Mouse (Mus musculus): ENCODE measurements around the gene Cnn1. TPM values are rescaled to one million over a fixed set of nuclear protein-coding genes. Genes with fewer than 3 reads are reported as not detected.

Cnn1 gene
- polyA plus RNA-seq (2021; fragmentation: Nextera tagmentation), result 0.40 and 0.72 TPM in 2 replicates
- long read RNA-seq, experiment 1, partial matches to known transcripts, result 0 of 2 reads
- long read RNA-seq, experiment 1, other reads (novel, unspliced or antisense), result 1 of 2 reads
- long read RNA-seq, experiment 2, partial matches to known transcripts, result 0 of 5 reads
- long read RNA-seq, experiment 2, other reads (novel, unspliced or antisense), result 0 of 5 reads

DNA sequence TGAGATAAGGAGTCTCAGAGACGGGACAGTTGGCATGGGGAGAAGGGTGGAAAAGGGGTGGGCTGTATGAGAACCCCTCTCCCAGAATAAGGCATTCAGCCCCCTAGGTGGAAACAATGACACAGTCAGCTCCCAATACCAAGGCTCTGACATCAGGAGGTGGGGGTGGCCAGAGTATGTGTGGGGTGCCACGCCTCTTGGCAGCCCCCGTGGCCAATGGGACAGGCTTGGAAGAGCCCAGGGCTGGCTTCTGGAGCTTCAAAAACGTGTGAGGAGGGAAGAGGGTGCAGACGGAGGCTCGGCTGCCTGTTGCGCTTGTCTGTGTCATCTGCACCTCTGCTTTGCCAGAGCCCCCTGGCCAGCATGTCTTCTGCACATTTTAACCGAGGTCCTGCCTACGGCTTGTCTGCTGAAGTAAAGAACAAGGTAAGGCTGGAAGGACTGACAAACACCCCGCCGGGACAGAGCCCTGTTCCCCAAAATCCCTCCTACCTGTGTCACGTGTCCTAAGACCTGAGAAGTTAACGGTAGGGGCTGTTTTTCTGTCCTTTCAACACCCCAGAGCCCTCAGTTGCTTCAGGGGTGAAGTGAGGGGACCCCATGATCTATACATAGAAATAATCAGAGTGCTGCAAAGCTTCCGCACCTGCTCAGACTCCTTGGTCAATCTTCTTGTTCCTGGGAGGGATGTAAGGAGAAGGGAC lies at the start of gene Cnn1:
TSS of gene Cnn1 (plus strand) at position 224 of the 704 bp plus-strand sequence.

DNA sequence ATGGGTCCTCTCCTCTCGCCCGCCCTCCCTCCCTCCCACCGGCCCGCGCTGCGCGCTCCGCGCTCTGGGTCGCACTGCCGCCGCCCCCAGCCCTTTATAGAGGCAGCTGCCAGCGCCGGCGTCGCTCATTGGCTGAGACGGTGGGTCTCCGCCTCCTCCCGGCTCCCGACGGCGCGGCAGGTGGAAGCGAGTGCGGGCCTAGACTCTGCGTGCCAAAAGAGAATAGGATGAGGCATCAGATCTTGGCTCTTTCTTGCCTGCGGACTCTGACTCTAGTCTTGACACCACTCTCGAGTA lies 47.1 kb upstream of the Cnn1 start, which contains the start of gene Elavl3:
TSS of gene Elavl3 (minus strand) at position 66 of the 297 bp plus-strand sequence.

DNA sequence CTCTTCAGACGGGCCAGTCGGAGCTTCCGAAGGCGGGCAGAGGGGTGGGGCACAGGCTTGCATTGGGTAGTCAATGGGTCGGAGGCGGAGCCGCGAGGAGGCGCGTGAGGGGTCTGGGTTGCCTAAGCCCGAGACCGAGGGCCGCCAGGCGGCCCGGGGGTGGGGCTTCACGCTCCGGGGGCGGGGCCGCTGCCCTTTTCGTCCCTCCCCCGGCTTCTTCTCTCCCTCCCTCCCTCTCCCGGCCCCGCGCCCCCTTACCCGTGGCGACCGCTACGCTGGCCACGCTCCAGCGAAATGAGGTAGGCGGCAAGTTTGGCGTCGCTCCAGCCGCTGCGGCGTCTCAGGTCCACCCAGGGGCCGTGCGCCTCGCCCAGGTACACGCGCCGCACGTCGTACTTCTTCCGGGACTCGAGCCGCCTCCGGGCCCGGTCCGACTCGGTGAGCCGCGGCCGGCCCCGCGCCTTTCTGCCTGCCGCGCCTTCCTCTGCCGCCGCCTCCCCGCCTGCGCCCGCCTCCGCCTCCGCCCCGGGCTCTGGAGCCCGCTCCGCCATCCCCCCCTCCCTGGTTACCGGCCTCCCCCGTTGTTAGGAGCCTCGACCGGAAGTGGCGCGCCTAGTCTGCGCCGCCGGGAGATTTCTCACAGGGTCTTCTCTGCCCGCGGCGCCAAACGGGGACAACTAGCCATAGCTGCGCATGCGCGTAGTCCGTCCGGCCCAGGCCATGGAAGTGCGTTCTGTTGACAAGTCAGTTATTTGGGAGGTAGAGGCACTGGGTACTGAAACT lies 28.0 kb upstream of the Cnn1 start, which contains the start of the genes Gm49318 and Zfp653:
TSS of gene Gm49318 (minus strand) at position 469 of the 783 bp plus-strand sequence.
TSS of gene Zfp653 (minus strand) at position 586 of the 783 bp plus-strand sequence.

DNA sequence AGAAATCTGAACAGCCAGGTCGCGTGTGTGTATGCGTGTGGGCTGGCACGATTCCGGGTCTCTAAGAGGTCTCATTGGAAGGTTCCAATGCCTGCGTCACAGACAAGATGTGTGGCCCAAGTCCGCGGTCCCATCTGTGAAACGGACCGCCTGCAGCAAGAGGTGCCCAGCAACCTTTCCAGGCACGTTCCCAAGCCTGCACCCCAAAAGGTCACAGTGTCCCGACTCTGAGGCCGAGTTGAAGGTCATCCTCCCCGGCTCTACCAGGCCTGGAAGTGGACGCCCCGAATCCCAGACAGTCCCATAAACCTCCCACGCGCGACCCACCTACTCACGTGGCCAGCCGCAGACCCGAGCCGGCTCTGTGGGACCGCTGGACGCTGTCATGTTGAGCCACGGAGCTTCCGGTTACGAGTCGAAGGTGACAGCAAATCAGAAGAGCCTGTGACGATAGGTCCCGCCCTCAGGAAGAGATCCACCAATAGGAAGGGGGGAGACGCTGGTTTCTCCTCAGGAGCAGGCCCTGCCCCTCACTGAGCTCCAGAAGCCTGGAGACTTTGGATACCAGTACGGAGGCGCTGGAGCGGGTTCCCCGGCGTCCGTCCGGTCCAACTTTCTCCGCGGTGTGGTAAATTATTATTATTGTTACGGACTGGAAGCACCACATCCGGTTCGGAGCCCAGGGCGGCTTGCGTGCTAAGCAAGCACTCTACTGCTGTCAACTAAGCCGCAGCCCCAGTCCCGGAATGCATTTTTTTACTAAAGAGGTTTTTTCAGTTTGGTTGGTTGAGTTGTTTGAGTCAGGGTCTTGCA lies 13.8 kb upstream of the Cnn1 start, which contains the start of gene Ecsit:
TSS of gene Ecsit (minus strand) at position 417 of the 813 bp plus-strand sequence.

DNA sequence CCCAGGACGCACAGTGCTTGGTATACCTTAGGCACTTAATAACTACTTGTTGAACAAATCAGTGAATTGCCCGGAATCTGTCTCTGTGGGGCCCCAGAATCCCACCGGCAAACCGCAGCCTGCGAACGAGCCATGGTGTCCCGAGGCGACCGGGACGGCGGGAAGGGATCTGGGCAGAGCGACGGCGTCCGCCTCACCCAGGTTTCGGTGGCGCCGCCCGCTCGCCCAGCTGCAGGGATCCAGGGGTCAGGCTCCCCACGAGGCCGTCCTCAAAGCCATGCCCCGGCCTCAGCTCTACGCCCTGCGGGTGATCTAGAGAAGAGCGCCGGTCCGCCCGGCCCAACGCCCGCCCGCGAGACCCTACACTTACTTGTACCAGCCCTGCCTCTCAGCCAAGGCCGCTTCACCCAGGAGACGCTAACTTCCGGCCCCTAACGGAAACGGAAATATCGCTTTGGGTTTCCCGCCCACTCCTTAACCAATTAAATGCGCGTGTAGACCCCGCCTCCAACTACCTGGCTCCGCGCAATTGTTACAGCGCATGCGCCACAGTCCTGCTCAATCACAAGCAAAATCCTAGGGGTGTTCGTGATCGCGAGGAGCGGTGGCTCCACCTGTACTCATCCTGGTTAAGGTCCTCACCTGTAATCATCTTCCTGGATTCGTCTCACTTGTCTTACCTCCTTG lies 17.9 kb downstream of the Cnn1 start, which contains the start of gene Elof1:
TSS of gene Elof1 (minus strand) at position 433 of the 687 bp plus-strand sequence.

DNA sequence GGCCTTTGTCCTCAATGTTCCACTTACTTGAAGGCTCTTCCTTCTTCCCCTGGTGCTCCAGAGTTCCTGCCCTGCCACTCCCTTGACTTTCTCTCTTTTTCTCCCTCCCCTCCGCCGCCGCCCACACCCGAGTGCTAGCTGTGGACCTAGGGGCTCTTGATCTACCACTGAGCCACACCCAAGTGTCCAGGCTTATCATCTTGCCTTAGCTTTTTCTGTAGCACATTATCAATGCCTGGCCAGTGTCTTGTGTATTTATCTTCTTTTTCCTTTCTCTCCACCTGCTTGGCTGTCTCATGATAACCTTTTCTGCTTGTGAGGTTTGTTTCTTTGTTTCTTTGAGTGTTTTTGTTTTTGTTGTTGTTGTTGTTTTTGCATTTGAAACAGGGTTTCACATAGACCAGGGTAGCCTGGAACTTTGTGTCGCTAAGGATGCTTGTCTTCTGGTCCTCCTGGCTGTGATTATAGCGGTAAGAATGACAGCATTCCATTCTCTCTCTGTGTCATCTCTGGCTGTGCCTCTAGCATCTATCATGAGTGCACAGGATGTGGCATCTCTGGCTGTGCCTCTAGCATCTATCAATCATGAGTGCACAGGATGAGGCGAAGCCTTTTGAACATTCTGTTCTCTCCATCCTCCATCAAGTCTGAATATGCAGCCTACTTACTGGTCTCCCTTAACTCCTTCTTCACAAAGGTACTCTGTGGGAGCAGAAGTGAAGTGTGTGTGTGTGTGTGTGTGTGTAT lies 36.8 kb downstream of the Cnn1 start, which contains the start of gene Acp5:
TSS of gene Acp5 (minus strand) at position 68 of the 747 bp plus-strand sequence.

DNA sequence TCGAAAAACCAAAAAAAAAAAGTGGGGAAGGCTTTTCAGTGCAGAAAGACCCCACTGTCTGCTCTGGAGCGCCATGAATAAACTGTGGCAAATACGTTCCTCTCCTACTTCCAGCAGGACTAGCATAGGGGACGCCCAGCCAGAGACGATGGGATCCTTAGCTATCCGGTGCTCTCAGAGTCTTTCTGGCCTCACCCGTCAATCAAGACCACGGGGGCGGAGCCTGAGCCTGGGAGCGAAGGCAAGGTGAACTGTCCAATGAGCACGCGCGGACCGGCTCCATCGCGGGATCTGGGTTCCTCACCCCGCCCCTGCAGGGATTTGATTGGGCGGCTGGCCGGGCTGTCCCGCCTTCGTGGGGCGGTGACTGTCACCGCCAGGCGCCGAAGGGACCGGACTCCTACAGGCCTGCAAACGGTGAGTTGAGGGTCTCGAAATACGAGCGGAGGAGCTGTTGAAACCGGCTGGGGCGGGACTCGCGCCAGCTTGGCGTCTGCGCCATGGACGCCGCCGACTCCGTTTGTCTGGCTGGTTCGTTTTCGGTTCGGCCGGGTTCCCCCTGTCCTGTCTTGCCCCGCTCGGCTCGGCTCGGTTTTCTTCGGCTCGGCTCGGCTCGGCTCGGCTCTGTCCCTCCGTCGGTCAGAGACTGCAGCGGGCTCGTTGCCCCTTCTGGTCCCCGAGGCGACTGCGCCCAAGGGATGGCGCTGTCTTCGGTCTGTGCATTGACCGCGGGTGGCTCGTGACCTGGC lies 57.7 kb downstream of the Cnn1 start, which contains the start of gene Pigyl:
TSS of gene Pigyl (plus strand) at position 350 of the 749 bp plus-strand sequence.

Small RNA genes within 50 kb of the gene (microRNA-seq; reads per million reads assigned to microRNA genes)
- gene Mir7084, result 0.86 reads per million

Other genes with a start within 250 kb of the Cnn1 start
- gene Dock6, start 246.6 kb upstream of the Cnn1 start, polyA plus RNA-seq (2021; fragmentation: Nextera tagmentation), result 3.6 and 4.1 TPM in 2 replicates
- gene Rab3d, start 181.0 kb upstream of the Cnn1 start, polyA plus RNA-seq (2021; fragmentation: Nextera tagmentation), result 6.9 and 8.5 TPM in 2 replicates
- 6.5 and 6.9 TPM in 2 replicates for gene Ccdc159, start 171.7 kb upstream of the Cnn1 start, polyA plus RNA-seq (2021; fragmentation: Nextera tagmentation)
- gene Tmem205, start 171.7 kb upstream of the Cnn1 start, polyA plus RNA-seq (2021; fragmentation: Nextera tagmentation), result 106 and 126 TPM in 2 replicates
- gene Plppr2, start 162.2 kb upstream of the Cnn1 start, polyA plus RNA-seq (2021; fragmentation: Nextera tagmentation), result 169 and 201 TPM in 2 replicates
- gene Swsap1, start 143.5 kb upstream of the Cnn1 start, polyA plus RNA-seq (2021; fragmentation: Nextera tagmentation), result 11.2 and 11.3 TPM in 2 replicates
- gene Epor, start 135.7 kb upstream of the Cnn1 start, polyA plus RNA-seq (2021; fragmentation: Nextera tagmentation), result 11.1 and 11.4 TPM in 2 replicates
- gene Rgl3, start 109.8 kb upstream of the Cnn1 start, polyA plus RNA-seq (2021; fragmentation: Nextera tagmentation), result 0.82 and 1.1 TPM in 2 replicates
- 1.7 and 2.8 TPM in 2 replicates for gene Ccdc151, start 96.6 kb upstream of the Cnn1 start, polyA plus RNA-seq (2021; fragmentation: Nextera tagmentation)
- gene Prkcsh, start 96.4 kb upstream of the Cnn1 start, polyA plus RNA-seq (2021; fragmentation: Nextera tagmentation), result 26.1 and 29.7 TPM in 2 replicates
- 19.5 and 21.7 TPM in 2 replicates for gene Elavl3, start 47.2 kb upstream of the Cnn1 start, polyA plus RNA-seq (2021; fragmentation: Nextera tagmentation)
- not detected in 2 replicates for gene Gm49318, start 28.0 kb upstream of the Cnn1 start, polyA plus RNA-seq (2021; fragmentation: Nextera tagmentation)
- gene Zfp653, start 27.8 kb upstream of the Cnn1 start, polyA plus RNA-seq (2021; fragmentation: Nextera tagmentation), result 4.0 and 4.4 TPM in 2 replicates
- gene Ecsit, start 13.8 kb upstream of the Cnn1 start, polyA plus RNA-seq (2021; fragmentation: Nextera tagmentation), result 59.3 and 59.4 TPM in 2 replicates
- 154 and 178 TPM in 2 replicates for gene Elof1, start 18.0 kb downstream of the Cnn1 start, polyA plus RNA-seq (2021; fragmentation: Nextera tagmentation)
- gene Acp5, start 36.5 kb downstream of the Cnn1 start, polyA plus RNA-seq (2021; fragmentation: Nextera tagmentation), result 0.57 and 1.1 TPM in 2 replicates
- gene Pigyl, start 57.6 kb downstream of the Cnn1 start, polyA plus RNA-seq (2021; fragmentation: Nextera tagmentation), result 174 and 190 TPM in 2 replicates
- gene Zfp872, start 88.9 kb downstream of the Cnn1 start, polyA plus RNA-seq (2021; fragmentation: Nextera tagmentation), result not detected in 2 replicates
- 9.2 and 11.8 TPM in 2 replicates for gene Zfp809, start 126.5 kb downstream of the Cnn1 start, polyA plus RNA-seq (2021; fragmentation: Nextera tagmentation)
- 2.1 and 3.2 TPM in 2 replicates for gene Zfp599, start 160.7 kb downstream of the Cnn1 start, polyA plus RNA-seq (2021; fragmentation: Nextera tagmentation)
- 10.5 and 11.2 TPM in 2 replicates for gene Zfp810, start 208.4 kb downstream of the Cnn1 start, polyA plus RNA-seq (2021; fragmentation: Nextera tagmentation)

Measured in layer of hippocampus, adult 6 months (tissue).